Mouse (Mus musculus): ENCODE data around the gene Kank2.
"Not testable (repeated sequence)": the region's sequence is repeated elsewhere in the genome, so short reads cannot be mapped to it uniquely, and the experiment has no call there.

Kank2 gene

GRCm38 (mm10) chr9:21781657-21782468 is 16.7 kb downstream of the Kank2 start:
- DNase-seq, result peak in 1 of 2 experiments; percentile 39

GRCm38 (mm10) chr9:21777726-21778125 is 20.8 kb downstream of the Kank2 start:
- no peak for DNase-seq

GRCm38 (mm10) chr9:21774353-21774752 is 24.2 kb downstream of the Kank2 start:
- peak; percentile 49 to 50 for DNase-seq

- not testable (repeated sequence) for DNase-seq
These were observed 25.1 kb downstream of the Kank2 start for GRCm38 (mm10) chr9:21773396-21773795.

- DNase-seq, result peak; percentile 58 to 67
These were observed 28.9 kb downstream of the Kank2 start for GRCm38 (mm10) chr9:21769558-21770183.

GRCm38 (mm10) chr9:21768511-21769411 is 29.8 kb downstream of the Kank2 start:
- DNase-seq, result peak; percentile 54 to 64

GRCm38 (mm10) chr9:21767896-21768295 is 30.6 kb downstream of the Kank2 start:
- peak; percentile 48 to 55 for DNase-seq

GRCm38 (mm10) chr9:21764084-21764999 is 34.2 kb downstream of the Kank2 start:
- no peak for DNase-seq

GRCm38 (mm10) chr9:21762135-21762534 is 36.4 kb downstream of the Kank2 start:
- DNase-seq, result no peak

- peak; percentile 98 to 99 for DNase-seq
These were observed 38.1 kb downstream of the Kank2 start, which contains the start of gene Spc24 for GRCm38 (mm10) chr9:21760155-21761088. Gene Spc24 (minus strand): TSS chr9:21760303.

- DNase-seq, result no peak
These were observed 38.8 kb downstream of the Kank2 start for GRCm38 (mm10) chr9:21759718-21760117.

- peak; percentile 54 to 57 for DNase-seq
These were observed 39.7 kb downstream of the Kank2 start for GRCm38 (mm10) chr9:21758576-21759529.

- peak in 1 of 2 experiments; percentile 52 for DNase-seq
These were observed 43.8 kb downstream of the Kank2 start for GRCm38 (mm10) chr9:21754516-21755321.

GRCm38 (mm10) chr9:21754003-21754402 is 44.5 kb downstream of the Kank2 start:
- peak in 1 of 2 experiments; percentile 73 for DNase-seq

- no peak for DNase-seq
These were observed 46.2 kb downstream of the Kank2 start for GRCm38 (mm10) chr9:21752252-21752792.

- DNase-seq, result peak; percentile 70 to 71
These were observed 47.2 kb downstream of the Kank2 start for GRCm38 (mm10) chr9:21751347-21751746.

GRCm38 (mm10) chr9:21750370-21750769 is 48.2 kb downstream of the Kank2 start:
- peak in 1 of 2 experiments; percentile 25 for DNase-seq
